Mouse (Mus musculus) small intestine, adult 2 months (tissue): ENCODE results near the gene Actn2. TPM values are rescaled to one million over a fixed set of nuclear protein-coding genes. Genes with fewer than 3 reads are reported as not detected.

Experiments used
- H3K27ac ChIP-seq: fragments of 200-500 bp; 2 replicates; pipeline ENCODE4 v1.5.1; 2012; ENCODE audit warnings: low read depth, low read length, control low read depth, inconsistent platforms; ENCODE audit not compliant: insufficient read depth
- H3K27me3 ChIP-seq: fragments of 200-500 bp; 2 replicates; pipeline ENCODE4 v1.6.1; 2012; ENCODE audit warnings: mild to moderate bottlenecking, moderate library complexity, low read length, inconsistent platforms; ENCODE audit not compliant: control insufficient read depth, insufficient read depth
- H3K36me3 ChIP-seq: fragments of 200-500 bp; 2 replicates; pipeline ENCODE4 v1.6.1; 2012; ENCODE audit warnings: mild to moderate bottlenecking, low read length, control low read depth, inconsistent platforms; ENCODE audit not compliant: control insufficient read depth, insufficient read depth
- H3K4me1 ChIP-seq: fragments of 200-500 bp; 2 replicates; pipeline ENCODE4 v1.6.1; 2012; ENCODE audit warnings: low read length, inconsistent platforms, mixed read lengths; ENCODE audit not compliant: control insufficient read depth, insufficient read depth, insufficient read length
- H3K4me3 ChIP-seq: fragments of 200-500 bp; 2 replicates; pipeline ENCODE4 v1.5.1; 2012; ENCODE audit warnings: low read depth, mild to moderate bottlenecking, control low read depth, inconsistent platforms, low read length, moderate library complexity
- CTCF ChIP-seq: fragments of 200-500 bp; IDR thresholded peaks from 2 replicates; pipeline ENCODE4 v1.5.1; 2012; ENCODE audit warnings: low read depth, mild to moderate bottlenecking, control low read depth, inconsistent platforms, low read length, moderate library complexity, mixed read lengths; ENCODE audit not compliant: insufficient replicate concordance, insufficient read length; ENCODE audit errors: extremely low read depth
- POLR2A ChIP-seq: fragments of 200-500 bp; IDR thresholded peaks from 2 replicates; pipeline ENCODE4 v1.6.1; 2012; ENCODE audit warnings: low read depth, mild to moderate bottlenecking, control low read depth, inconsistent platforms, low read length, moderate library complexity
- WGBS: fragments of 180-500 bp; shearing (Covaris S2); methylation state at CpG from one replicate; pipeline ENCODE4 v1.1.7; 2018; 5-methylcytosine and 5-hydroxymethylcytosine counted together
- polyA plus RNA-seq: library from polyadenylated mRNA; depleted of rRNA; stranded (reverse); fragments of >200 nt; gene quantifications from 2 replicates; pipeline ENCODE4 v1.2.3, GENCODE M21; 2012

Actn2 gene
- polyA plus RNA-seq, 1 experiment = 6.9 TPM

- H3K36me3 ChIP-seq = no peaks in the 10 kb centered on the region
- H3K27ac ChIP-seq = peak overlapping the region; percentile 21
- no peaks in the 10 kb centered on the region for H3K27me3 ChIP-seq
- 75% methylated on average over 4 of the region's 4 CpGs for WGBS
- H3K4me3 ChIP-seq = no peak overlapping the region
- TF ChIP-seq CTCF (no peak), POLR2A (no peak)
- no peaks in the 10 kb centered on the region for H3K4me1 ChIP-seq
Observed at GRCm38 (mm10) chr13:12274220-12274619, 66.3 kb downstream of the Actn2 start.

GRCm38 (mm10) chr13:12272953-12273352 is 67.6 kb downstream of the Actn2 start:
- Histone ChIP-seq H3K27ac (no peak overlapping the region), H3K27me3 (no peaks in the 10 kb centered on the region), H3K36me3 (no peaks in the 10 kb centered on the region), H3K4me3 (no peak overlapping the region), H3K4me1 (no peaks in the 10 kb centered on the region)
- whole genome bisulfite sequencing = 44% methylated on average over 3 of the region's 3 CpGs
- TF ChIP-seq CTCF (no peak), POLR2A (no peak)

DNA sequence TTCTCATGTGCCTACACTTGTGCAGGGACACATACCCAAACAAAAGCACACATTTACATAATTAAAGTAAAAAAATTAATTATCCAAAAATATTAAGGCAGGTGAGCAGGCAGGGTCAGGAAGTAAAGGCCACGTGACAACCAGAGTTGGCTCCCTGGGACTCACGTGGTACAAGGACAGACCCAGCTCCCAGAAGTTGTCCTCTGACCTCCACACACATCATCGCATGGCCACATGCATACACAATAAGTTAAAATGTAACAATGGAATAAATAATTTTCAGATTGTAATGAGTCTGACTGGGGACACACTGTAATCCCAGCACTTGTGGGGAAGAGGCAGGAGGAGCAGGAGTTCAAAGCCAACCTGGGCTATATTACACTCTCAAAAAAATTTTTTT is 72.6 kb downstream of the Actn2 start:
- TF ChIP-seq CTCF (no peak), POLR2A (no peak)
- Histone ChIP-seq H3K27me3 (no peaks in the 10 kb centered on the region), H3K4me1 (no peaks in the 10 kb centered on the region), H3K4me3 (no peak overlapping the region), H3K36me3 (no peaks in the 10 kb centered on the region), H3K27ac (no peak overlapping the region)
- 82% methylated on average over 3 of the region's 3 CpGs for WGBS

DNA sequence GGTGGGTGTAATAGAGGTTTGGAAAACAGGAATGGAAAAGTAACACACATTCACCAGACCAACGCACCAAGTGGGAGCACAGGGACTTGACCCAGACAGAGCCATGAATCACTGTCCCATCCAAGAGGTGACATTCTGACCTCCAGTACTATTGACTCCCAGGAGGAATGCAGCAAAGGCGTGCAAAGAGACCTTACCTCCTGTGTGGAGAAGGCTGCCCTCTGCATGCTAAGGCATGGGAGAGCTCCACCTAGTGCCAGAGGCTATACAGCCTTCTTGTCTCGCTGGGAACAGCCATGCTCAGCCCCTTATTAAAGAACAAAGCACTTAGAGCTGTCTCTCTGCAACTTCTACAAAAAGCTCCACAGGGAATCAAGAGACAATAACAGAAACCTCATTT is 73.5 kb downstream of the Actn2 start:
- WGBS = 56% methylated on average over 3 of the region's 3 CpGs
- no peak overlapping the region for H3K27ac ChIP-seq
- H3K36me3 ChIP-seq = no peaks in the 10 kb centered on the region
- no peaks in the 10 kb centered on the region for H3K4me1 ChIP-seq
- H3K4me3 ChIP-seq = no peak overlapping the region
- H3K27me3 ChIP-seq = no peaks in the 10 kb centered on the region
- TF ChIP-seq POLR2A = no peak
- TF ChIP-seq CTCF = no peak

GRCm38 (mm10) chr13:12263996-12264395 is 76.6 kb downstream of the Actn2 start:
- Histone ChIP-seq H3K27ac (no peak overlapping the region), H3K4me1 (no peaks in the 10 kb centered on the region), H3K27me3 (no peaks in the 10 kb centered on the region), H3K4me3 (no peak overlapping the region), H3K36me3 (no peaks in the 10 kb centered on the region)
- WGBS = 71% methylated on average over 6 of the region's 6 CpGs
- TF ChIP-seq CTCF = no peak
- no peak for TF ChIP-seq POLR2A

DNA sequence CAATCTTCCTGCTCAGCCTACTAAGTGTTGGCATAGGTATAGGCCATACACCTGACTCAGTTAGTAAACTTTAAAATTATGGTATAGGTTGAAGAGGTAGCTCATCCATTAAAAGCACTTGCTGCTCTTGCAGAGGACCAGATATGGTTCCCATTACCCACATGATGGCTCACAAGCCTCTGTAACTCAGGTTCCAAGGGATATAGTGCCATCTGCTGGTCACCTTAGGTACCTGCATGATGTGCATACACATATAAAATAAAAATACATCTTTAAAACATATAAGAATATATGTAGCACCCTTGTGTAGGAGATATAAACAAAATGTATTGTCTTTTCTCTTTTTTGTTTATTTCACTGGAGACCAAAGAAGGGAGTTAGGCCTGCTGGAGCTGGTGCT is 79.1 kb downstream of the Actn2 start:
- Histone ChIP-seq H3K27ac (no peak overlapping the region), H3K4me3 (no peak overlapping the region), H3K36me3 (no peaks in the 10 kb centered on the region), H3K4me1 (no peaks in the 10 kb centered on the region), H3K27me3 (no peaks in the 10 kb centered on the region)
- no peak for TF ChIP-seq POLR2A
- no peak for TF ChIP-seq CTCF

- Histone ChIP-seq H3K27ac (no peak within 1 kb of the TSS), H3K4me3 (peak within 1 kb of the TSS; percentile 88), H3K4me1 (no peaks in the 10 kb centered on the region), H3K36me3 (no peaks in the 10 kb centered on the region), H3K27me3 (no peaks in the 10 kb centered on the region)
- TF ChIP-seq CTCF (no peak), POLR2A (peak; percentile 93)
- WGBS = under 1% methylated on average over 69 of the region's 69 CpGs
Observed at GRCm38 (mm10) chr13:12257391-12258380, 82.9 kb downstream of the Actn2 start, which contains the start of gene Mtr. Gene Mtr (minus strand): TSS chr13:12258113.
